Mouse (Mus musculus) erythroblast, embryonic 14.5 days (primary cell): ENCODE measurements at regions not wholly inside any gene's neighbourhood (a gene's known extent, or its start where the extent isn't known, plus 50 kb on each side); places are given as distances from the start of the nearest gene placed in this dataset.

Experiments used
- H3K27me3 ChIP-seq: 2 replicates; pipeline ENCODE4 v1.6.1; 2012; ENCODE audit warnings: inconsistent platforms; ENCODE audit not compliant: control insufficient read depth
- H3K36me3 ChIP-seq: 2 replicates; pipeline ENCODE4 v1.6.1; 2012; ENCODE audit warnings: mild to moderate bottlenecking, inconsistent platforms; ENCODE audit not compliant: control insufficient read depth
- H3K4me1 ChIP-seq: 2 replicates; pipeline ENCODE4 v1.6.1; 2012; ENCODE audit warnings: inconsistent platforms; ENCODE audit not compliant: control insufficient read depth
- H3K4me3 ChIP-seq: replicated peaks from 2 replicates; pipeline ENCODE3; 2012; ENCODE audit warnings: moderate library complexity, mild to moderate bottlenecking, inconsistent platforms
- H3K9me3 ChIP-seq: 2 replicates; pipeline ENCODE4 v1.6.1; 2012; ENCODE audit warnings: low read length, inconsistent platforms, mixed read lengths; ENCODE audit not compliant: control insufficient read depth
- GATA1 ChIP-seq: IDR thresholded peaks from 2 replicates; pipeline ENCODE4 v1.6.1; 2012; ENCODE audit warnings: low read length, inconsistent platforms, mixed read lengths
- TAL1 ChIP-seq: IDR thresholded peaks from 3 replicates; pipeline ENCODE4 v1.6.1; 2012; ENCODE audit warnings: low read length, inconsistent platforms, mixed read lengths

- no peaks in the 10 kb centered on the region for H3K4me1 ChIP-seq
- TF ChIP-seq TAL1 (no peak), GATA1 (no peak)
- H3K27me3 ChIP-seq = no peaks in the 10 kb centered on the region
- H3K36me3 ChIP-seq = no peaks in the 10 kb centered on the region
- peaks cover 80% of the 10 kb centered on the region for H3K9me3 ChIP-seq
- no peak overlapping the region for H3K4me3 ChIP-seq
Observed at GRCm38 (mm10) chr4:153298277-153298676, 184.3 kb downstream of the Ajap1 start.

DNA sequence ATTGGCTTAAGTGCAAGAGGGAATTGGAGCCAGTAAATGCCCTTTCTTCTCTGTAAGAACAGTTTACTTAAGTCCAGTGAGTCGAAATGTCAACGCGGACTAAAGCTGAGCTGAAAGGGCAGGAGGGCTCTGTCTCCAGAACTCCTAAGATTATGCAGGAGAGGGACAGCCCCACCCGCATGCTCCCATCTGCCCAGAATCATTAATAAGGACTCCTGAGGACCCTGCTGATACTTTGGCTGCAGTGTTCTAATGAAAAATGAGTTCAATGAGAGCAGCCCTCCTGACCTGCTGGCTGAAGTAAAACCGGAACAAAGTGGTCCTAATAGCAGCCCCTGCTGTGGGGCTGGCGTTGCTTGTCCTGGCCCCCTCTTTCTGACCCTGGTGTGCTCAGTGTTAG, 187.8 kb downstream of the Ajap1 start:
- TF ChIP-seq GATA1 = no peak
- TF ChIP-seq TAL1 = no peak
- no peaks in the 10 kb centered on the region for H3K27me3 ChIP-seq
- no peaks in the 10 kb centered on the region for H3K4me1 ChIP-seq
- no peak overlapping the region for H3K4me3 ChIP-seq
- no peaks in the 10 kb centered on the region for H3K36me3 ChIP-seq
- peaks cover 81% of the 10 kb centered on the region for H3K9me3 ChIP-seq

DNA sequence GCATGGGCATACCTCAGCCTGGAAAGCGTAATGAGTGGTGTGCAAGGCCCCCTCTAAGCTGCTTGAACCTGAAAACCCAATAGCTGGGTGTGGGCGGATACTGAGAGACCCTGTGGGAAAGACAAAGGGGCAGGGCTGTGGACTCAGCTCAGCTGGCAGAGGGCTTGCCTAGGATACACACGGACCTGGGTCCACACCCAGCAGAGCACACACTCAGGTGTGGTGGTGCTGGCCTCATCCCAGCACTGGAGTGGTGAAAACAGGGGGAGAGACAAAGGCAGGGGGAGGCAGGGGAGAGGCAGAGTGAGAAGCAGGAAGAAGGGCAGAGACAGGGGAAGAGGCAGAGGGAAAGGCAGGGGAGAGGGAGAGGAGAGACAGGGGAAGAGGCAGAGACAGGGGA, 189.5 kb downstream of the Ajap1 start:
- no peaks in the 10 kb centered on the region for H3K4me1 ChIP-seq
- H3K4me3 ChIP-seq = no peak overlapping the region
- peaks cover 80% of the 10 kb centered on the region for H3K9me3 ChIP-seq
- no peaks in the 10 kb centered on the region for H3K27me3 ChIP-seq
- TF ChIP-seq TAL1 (no peak), GATA1 (no peak)
- H3K36me3 ChIP-seq = no peaks in the 10 kb centered on the region

DNA sequence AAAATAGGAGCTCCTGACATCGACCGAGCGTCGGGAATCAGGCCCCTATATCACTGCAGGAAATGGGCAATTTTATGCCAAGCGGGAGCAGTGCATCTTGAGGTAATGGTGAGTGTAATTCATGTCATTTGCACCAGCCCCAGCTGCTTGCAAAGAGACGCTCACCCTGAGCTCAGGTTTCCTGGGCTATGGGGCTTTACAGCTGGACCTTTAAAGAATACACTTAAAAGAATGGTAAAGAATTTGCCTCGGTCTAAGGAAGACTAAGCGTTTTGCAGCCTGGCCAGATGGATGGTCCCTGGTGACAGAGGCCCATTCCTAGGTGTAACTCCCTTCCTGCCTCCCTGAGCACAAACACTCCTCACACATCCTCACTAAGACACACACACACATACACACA, 194.2 kb downstream of the Ajap1 start:
- Histone ChIP-seq H3K4me1 (no peaks in the 10 kb centered on the region), H3K4me3 (no peak overlapping the region), H3K27me3 (no peaks in the 10 kb centered on the region), H3K9me3 (peaks cover 83% of the 10 kb centered on the region), H3K36me3 (no peaks in the 10 kb centered on the region)
- TF ChIP-seq GATA1 (no peak), TAL1 (no peak)

- Histone ChIP-seq H3K9me3 (peaks cover 95% of the 10 kb centered on the region), H3K27me3 (no peaks in the 10 kb centered on the region), H3K36me3 (no peaks in the 10 kb centered on the region), H3K4me1 (no peaks in the 10 kb centered on the region), H3K4me3 (no peak overlapping the region)
- TF ChIP-seq GATA1 = no peak
- no peak for TF ChIP-seq TAL1
Observed at GRCm38 (mm10) chr4:153284209-153284608, 198.4 kb downstream of the Ajap1 start.

DNA sequence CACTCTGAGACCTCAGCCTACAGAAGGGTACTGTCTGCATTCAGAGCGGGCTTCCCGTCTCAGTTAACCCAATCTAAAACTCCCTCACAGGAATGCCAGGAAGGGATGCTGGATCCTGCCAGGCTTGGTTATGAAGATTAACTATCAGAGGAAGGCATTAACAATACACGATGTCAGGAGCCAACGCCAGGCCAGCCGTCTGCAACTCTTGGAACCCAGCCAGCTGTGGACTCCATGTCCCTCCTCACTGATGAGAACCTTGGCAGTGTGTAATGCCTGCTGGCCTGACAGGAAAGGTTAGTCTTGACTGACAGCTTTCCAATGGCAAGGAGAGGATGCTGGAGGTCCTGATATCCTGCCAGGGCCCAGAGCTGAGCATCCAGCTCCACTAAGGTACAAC, 206.0 kb downstream of the Ajap1 start:
- TF ChIP-seq GATA1 = no peak
- TF ChIP-seq TAL1 = no peak
- no peaks in the 10 kb centered on the region for H3K36me3 ChIP-seq
- no peaks in the 10 kb centered on the region for H3K27me3 ChIP-seq
- H3K4me3 ChIP-seq = no peak overlapping the region
- H3K4me1 ChIP-seq = no peaks in the 10 kb centered on the region
- H3K9me3 ChIP-seq = peaks cover 64% of the 10 kb centered on the region

GRCm38 (mm10) chr4:153271376-153271775, 211.2 kb downstream of the Ajap1 start:
- no peak overlapping the region for H3K4me3 ChIP-seq
- TF ChIP-seq TAL1 (no peak), GATA1 (no peak)
- no peaks in the 10 kb centered on the region for H3K4me1 ChIP-seq
- peaks cover 65% of the 10 kb centered on the region for H3K9me3 ChIP-seq
- no peaks in the 10 kb centered on the region for H3K36me3 ChIP-seq
- no peaks in the 10 kb centered on the region for H3K27me3 ChIP-seq

DNA sequence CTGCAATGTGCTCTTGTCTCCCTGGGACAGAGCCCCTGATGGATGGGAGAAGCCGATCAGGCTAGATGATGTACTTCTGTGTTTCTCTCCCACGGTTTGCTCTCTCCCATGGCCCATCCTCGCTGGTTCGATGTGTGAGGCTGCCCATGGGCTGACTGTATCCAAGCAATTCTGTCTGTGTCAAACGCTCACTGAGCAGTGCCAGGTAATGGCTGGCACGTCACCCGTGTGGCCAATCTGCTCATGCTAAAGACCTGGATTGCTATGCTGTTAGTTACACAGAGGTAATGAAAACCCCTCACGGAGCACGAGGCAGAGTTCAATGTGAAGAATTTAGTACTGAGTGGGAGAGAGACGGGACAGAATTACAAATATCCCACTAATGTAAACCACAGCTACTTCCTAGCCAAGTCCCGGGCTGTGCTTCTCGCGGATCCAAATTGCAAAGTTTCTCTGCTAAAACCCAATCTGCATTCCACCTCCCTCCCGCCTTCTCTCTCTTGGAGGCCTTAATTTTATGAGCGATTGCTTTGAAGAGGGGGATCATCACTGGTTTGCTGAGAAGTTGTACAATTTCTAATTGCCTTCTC, 219.3 kb downstream of the Ajap1 start:
- H3K9me3 ChIP-seq = peaks cover 86% of the 10 kb centered on the region
- H3K36me3 ChIP-seq = no peaks in the 10 kb centered on the region
- TF ChIP-seq GATA1 = no peak
- TF ChIP-seq TAL1 = no peak
- no peaks in the 10 kb centered on the region for H3K4me1 ChIP-seq
- H3K27me3 ChIP-seq = no peaks in the 10 kb centered on the region; the same call in 1 of the 2 replicates
- no peak overlapping the region for H3K4me3 ChIP-seq

GRCm38 (mm10) chr4:153260941-153261557, 221.6 kb downstream of the Ajap1 start:
- Histone ChIP-seq H3K4me1 (no peaks in the 10 kb centered on the region), H3K27me3 (no peaks in the 10 kb centered on the region; the same call in 1 of the 2 replicates), H3K36me3 (no peaks in the 10 kb centered on the region), H3K9me3 (peaks cover 92% of the 10 kb centered on the region), H3K4me3 (no peak overlapping the region)
- no peak for TF ChIP-seq GATA1
- TF ChIP-seq TAL1 = no peak
